Mouse (Mus musculus) MEL (cell line): ENCODE measurements around the gene Brwd1. TPM values are rescaled to one million over a fixed set of nuclear protein-coding genes. Genes with fewer than 3 reads are reported as not detected.
"Not testable (repeated sequence)": the region's sequence is repeated elsewhere in the genome, so short reads cannot be mapped to it uniquely, and the experiment has no call there.

Experiments used
- DNase-seq: peaks from one replicate; pipeline ENCODE4 v3.0.0; 2011; ENCODE audit warnings: low read depth, low spot score
- H3K27ac ChIP-seq: 2 replicates; pipeline ENCODE4 v1.5.1; 2012; ENCODE audit warnings: low read depth, mild to moderate bottlenecking, control low read depth, low read length, moderate library complexity; ENCODE audit not compliant: control insufficient read depth
- H3K27me3 ChIP-seq, 2 experiments: fragments of 150-350 bp in 1 of 2; sonication (generic) in 1 of 2; 2 replicates each; pipeline ENCODE4 v1.6.1; 2012; ENCODE audit warnings: low read length in 2 of 2, mild to moderate bottlenecking in 2 of 2, improper control_type of control experiment in 1 of 2, moderate library complexity in 1 of 2; ENCODE audit not compliant: insufficient read depth in 2 of 2, control insufficient read depth in 1 of 2
- H3K36me3 ChIP-seq, 2 experiments: 2 replicates each; pipeline ENCODE4 v1.6.1; 2012 to 2014; ENCODE audit warnings: low read length in 2 of 2, improper control_type of control experiment in 1 of 2, inconsistent platforms in 1 of 2, mild to moderate bottlenecking in 1 of 2; ENCODE audit not compliant: insufficient read depth in 2 of 2, control insufficient read depth in 1 of 2
- H3K4me1 ChIP-seq, 2 experiments: fragments of 150-350 bp in 1 of 2; sonication (generic) in 1 of 2; 2 replicates each; pipeline ENCODE4 v1.6.1; 2012; ENCODE audit warnings: low read length in 2 of 2, improper control_type of control experiment in 1 of 2, mild to moderate bottlenecking in 1 of 2; ENCODE audit not compliant: insufficient read depth in 2 of 2, control insufficient read depth in 1 of 2
- H3K4me3 ChIP-seq, 2 experiments: fragments of 150-350 bp in 1 of 2; sonication (generic) in 1 of 2; 2 replicates each; pipeline ENCODE4 v1.5.1; 2012; ENCODE audit warnings: low read depth in 2 of 2, low read length in 2 of 2, mild to moderate bottlenecking in 2 of 2, moderate library complexity in 2 of 2, control low read depth in 1 of 2, improper control_type of control experiment in 1 of 2; ENCODE audit not compliant: control insufficient read depth in 1 of 2, insufficient read depth in 1 of 2
- H3K79me2 ChIP-seq: 2 replicates; pipeline ENCODE4 v1.6.1; 2012; ENCODE audit warnings: mild to moderate bottlenecking, low read length, moderate library complexity; ENCODE audit not compliant: control insufficient read depth, poor library complexity, insufficient read depth
- H3K9ac ChIP-seq: 2 replicates; pipeline ENCODE4 v1.6.1; 2012; ENCODE audit warnings: low read depth, mild to moderate bottlenecking, control low read depth, low read length, moderate library complexity; ENCODE audit not compliant: control insufficient read depth, poor library complexity, severe bottlenecking
- H3K9me3 ChIP-seq: fragments of 150-350 bp; sonication (generic); replicated peaks from 2 replicates; pipeline ENCODE4 v1.6.1; 2012; ENCODE audit warnings: mild to moderate bottlenecking, low read length, improper control_type of control experiment, moderate library complexity; ENCODE audit not compliant: insufficient read depth
- BHLHE40 ChIP-seq: IDR thresholded peaks from 2 replicates; pipeline ENCODE4 v1.6.1; 2012; ENCODE audit warnings: low read depth, mild to moderate bottlenecking, inconsistent platforms, low read length, improper control_type of control experiment, borderline replicate concordance
- CHD1 ChIP-seq: IDR thresholded peaks from 2 replicates; pipeline ENCODE4 v1.6.1; 2012; ENCODE audit warnings: low read depth, mild to moderate bottlenecking, inconsistent platforms, low read length, improper control_type of control experiment
- CHD2 ChIP-seq: IDR thresholded peaks from 2 replicates; pipeline ENCODE4 v1.6.1; 2011; ENCODE audit warnings: low read length, improper control_type of control experiment
- CTCF ChIP-seq, 3 experiments: IDR thresholded peaks in 2 of 3; conservative IDR thresholded peaks in 1 of 3; 2 replicates each; pipeline ENCODE4 v1.5.1; 2011 to 2012; ENCODE audit warnings: low read length in 3 of 3, low read depth in 2 of 3, mild to moderate bottlenecking in 2 of 3, improper control_type of control experiment in 1 of 3, inconsistent platforms in 1 of 3, mixed read lengths in 1 of 3, moderate library complexity in 1 of 3; ENCODE audit not compliant: control insufficient read depth in 1 of 3, insufficient read depth in 1 of 3, poor library complexity in 1 of 3, severe bottlenecking in 1 of 3
- E2F4 ChIP-seq: IDR thresholded peaks from 2 replicates; pipeline ENCODE4 v1.6.1; 2011; ENCODE audit warnings: low read depth, low read length, improper control_type of control experiment, borderline replicate concordance
- GATA1 ChIP-seq: IDR thresholded peaks from 2 replicates; pipeline ENCODE4 v1.6.1; 2011; ENCODE audit warnings: low read depth, low read length, improper control_type of control experiment
- JUND ChIP-seq: IDR thresholded peaks from 2 replicates; pipeline ENCODE4 v1.6.1; 2011; ENCODE audit warnings: low read depth, mild to moderate bottlenecking, improper control_type of control experiment, low read length
- MAFK ChIP-seq: IDR thresholded peaks from 2 replicates; pipeline ENCODE4 v1.6.1; 2011; ENCODE audit warnings: low read depth, mild to moderate bottlenecking, low read length, improper control_type of control experiment, borderline replicate concordance
- MAX ChIP-seq: IDR thresholded peaks from 2 replicates; pipeline ENCODE4 v1.6.1; 2011; ENCODE audit warnings: low read length, improper control_type of control experiment
- MAZ ChIP-seq: IDR thresholded peaks from 2 replicates; pipeline ENCODE4 v1.6.1; 2012; ENCODE audit warnings: low read depth, mild to moderate bottlenecking, inconsistent platforms, low read length, improper control_type of control experiment
- MXI1 ChIP-seq: IDR thresholded peaks from 2 replicates; pipeline ENCODE4 v1.6.1; 2011; ENCODE audit warnings: mild to moderate bottlenecking, low read depth, low read length, improper control_type of control experiment
- MYC ChIP-seq: IDR thresholded peaks from 2 replicates; pipeline ENCODE4 v1.6.1; 2011; ENCODE audit warnings: low read depth, mild to moderate bottlenecking, low read length, improper control_type of control experiment, moderate library complexity
- NELFE ChIP-seq: IDR thresholded peaks from 2 replicates; pipeline ENCODE4 v1.6.1; 2011; ENCODE audit warnings: low read depth, low read length, improper control_type of control experiment
- NRF1 ChIP-seq: IDR thresholded peaks from 2 replicates; pipeline ENCODE4 v1.6.1; 2014; ENCODE audit warnings: low read depth, mild to moderate bottlenecking, inconsistent platforms, low read length, improper control_type of control experiment, moderate library complexity; ENCODE audit not compliant: poor library complexity, insufficient read depth, severe bottlenecking
- POLR2AphosphoS5 ChIP-seq: IDR thresholded peaks from 2 replicates; pipeline ENCODE4 v1.6.1; 2012; ENCODE audit warnings: low read depth, borderline replicate concordance, mild to moderate bottlenecking, inconsistent platforms, low read length, moderate library complexity, mixed read lengths
- RAD21 ChIP-seq: IDR thresholded peaks from 2 replicates; pipeline ENCODE4 v1.6.1; 2011; ENCODE audit warnings: mild to moderate bottlenecking, low read depth, low read length, improper control_type of control experiment
- SIN3A ChIP-seq: IDR thresholded peaks from 2 replicates; pipeline ENCODE4 v1.6.1; 2012; ENCODE audit warnings: low read length, improper control_type of control experiment, inconsistent platforms
- SMC3 ChIP-seq: IDR thresholded peaks from 2 replicates; pipeline ENCODE4 v1.6.1; 2011; ENCODE audit warnings: low read depth, low read length, improper control_type of control experiment
- TBP ChIP-seq: IDR thresholded peaks from 2 replicates; pipeline ENCODE4 v1.8.0; 2011; ENCODE audit warnings: low read depth, low read length, improper control_type of control experiment
- USF2 ChIP-seq, 2 experiments: IDR thresholded peaks; 2 replicates each; pipeline ENCODE4 v1.6.1; 2011 to 2012; ENCODE audit warnings: improper control_type of control experiment in 2 of 2, low read length in 2 of 2, borderline replicate concordance in 1 of 2, inconsistent platforms in 1 of 2, low read depth in 1 of 2, mild to moderate bottlenecking in 1 of 2; ENCODE audit not compliant: insufficient read depth in 1 of 2
- ZKSCAN1 ChIP-seq: IDR thresholded peaks from 2 replicates; pipeline ENCODE4 v1.6.1; 2012; ENCODE audit warnings: low read depth, mild to moderate bottlenecking, inconsistent platforms, low read length, improper control_type of control experiment, moderate library complexity
- ZNF384 ChIP-seq: IDR thresholded peaks from 2 replicates; pipeline ENCODE4 v1.6.1; 2012; ENCODE audit warnings: low read depth, mild to moderate bottlenecking, inconsistent platforms, low read length, improper control_type of control experiment
- polyA plus RNA-seq, 2 experiments: library from polyadenylated mRNA; stranded (reverse) in 1 of 2; unstranded in 1 of 2; fragments of >175 nt in 1 of 2; fragments of >200 nt in 1 of 2; gene quantifications; 2 replicates each; pipeline versions ENCODE4 v1.2.1 to v1.2.4; 2012; ENCODE audit warnings: low replicate concordance in 2 of 2, low read depth in 1 of 2; ENCODE audit not compliant: insufficient read length in 2 of 2, insufficient read depth in 1 of 2, missing spikeins in 1 of 2
- total RNA-seq: library from RNA; depleted of rRNA; stranded (reverse); fragments of 300-350 nt; gene quantifications from 2 replicates; pipeline ENCODE4 v1.2.3, GENCODE M21; 2012

Gene Brwd1
- total and polyA plus RNA-seq, 3 experiments = 27.1 to 77.1 (median 41.0) TPM

DNA sequence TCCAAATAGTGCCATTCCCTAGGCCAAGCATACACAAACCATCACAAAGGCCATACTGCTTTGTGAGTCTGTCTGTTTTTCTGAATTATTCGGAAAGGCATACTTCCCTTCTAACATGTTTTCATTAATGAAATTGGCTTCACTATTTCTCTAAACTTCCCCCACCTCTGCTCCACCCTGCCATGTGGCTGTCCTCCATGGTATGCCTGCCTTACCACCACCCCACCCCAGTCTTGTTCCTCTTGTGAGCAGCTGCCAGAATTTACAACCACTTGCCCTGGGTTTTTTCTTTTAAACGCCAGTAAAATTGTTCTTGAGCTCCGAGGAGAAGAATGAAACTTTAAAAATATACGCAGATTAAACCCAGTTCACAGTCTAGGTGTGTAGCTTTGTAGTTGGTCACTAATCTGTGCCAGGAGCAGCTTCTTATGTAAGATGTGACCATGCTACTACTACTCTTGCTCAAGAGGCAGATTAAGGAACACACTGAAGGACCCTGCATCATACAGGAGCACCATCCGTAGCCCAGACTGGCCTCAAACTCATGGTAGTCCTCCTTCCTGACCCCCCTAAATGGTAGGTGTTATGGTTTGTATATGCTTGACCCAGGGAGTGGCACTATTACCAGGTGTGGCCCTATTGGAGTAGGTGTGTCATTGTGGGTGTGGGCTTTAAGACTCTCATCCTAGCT is 28.5 kb upstream of the Brwd1 start:
- no peak for DNase-seq
- Histone ChIP-seq H3K4me3 (no peak overlapping the region), H3K79me2 (no peaks in the 10 kb centered on the region), H3K4me1 (no peaks in the 10 kb centered on the region), H3K36me3 (no peaks in the 10 kb centered on the region), H3K27me3 (no peaks in the 10 kb centered on the region), H3K9me3 (no peaks in the 10 kb centered on the region), H3K27ac (no peak overlapping the region), H3K9ac (no peak overlapping the region)
- TF ChIP-seq SIN3A (no peak), GATA1 (no peak), RAD21 (no peak), ZNF384 (no peak), TBP (no peak), E2F4 (no peak)

DNA sequence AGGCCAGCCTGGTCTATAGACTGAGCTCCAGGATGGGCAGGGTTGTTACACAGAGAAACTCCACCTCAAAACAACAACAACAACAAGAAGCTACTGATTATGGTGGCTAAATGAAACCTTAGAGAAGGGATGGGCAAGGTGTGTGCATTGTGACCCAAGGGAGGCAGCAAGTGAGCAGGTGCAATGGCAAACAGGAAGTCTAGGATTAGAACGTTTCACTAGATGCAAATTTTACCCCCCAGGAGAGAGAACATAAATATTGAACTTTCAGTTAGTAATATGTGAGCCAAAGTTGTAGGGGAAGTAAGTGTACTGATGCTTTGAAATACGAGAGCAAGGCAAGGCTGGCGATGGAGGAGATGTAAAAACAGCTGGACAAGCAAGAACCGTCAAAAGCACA is 27.3 kb upstream of the Brwd1 start:
- Histone ChIP-seq H3K4me1 (no peaks in the 10 kb centered on the region), H3K9me3 (no peaks in the 10 kb centered on the region), H3K36me3 (no peaks in the 10 kb centered on the region), H3K79me2 (no peaks in the 10 kb centered on the region), H3K27me3 (no peaks in the 10 kb centered on the region)
- no peak for TF ChIP-seq ZNF384
- TF ChIP-seq MXI1 = no peak
- no peak for TF ChIP-seq MAX
- TF ChIP-seq MYC = no peak
- TF ChIP-seq GATA1 = no peak
- TF ChIP-seq BHLHE40 = no peak
- TF ChIP-seq CHD2 = no peak
- TF ChIP-seq, all 39 proteins: peak for 0
- Histone ChIP-seq H3K4me3 (no peak overlapping the region), H3K9ac (no peak overlapping the region), H3K27ac (no peak overlapping the region)
- DNase-seq = no peak

DNA sequence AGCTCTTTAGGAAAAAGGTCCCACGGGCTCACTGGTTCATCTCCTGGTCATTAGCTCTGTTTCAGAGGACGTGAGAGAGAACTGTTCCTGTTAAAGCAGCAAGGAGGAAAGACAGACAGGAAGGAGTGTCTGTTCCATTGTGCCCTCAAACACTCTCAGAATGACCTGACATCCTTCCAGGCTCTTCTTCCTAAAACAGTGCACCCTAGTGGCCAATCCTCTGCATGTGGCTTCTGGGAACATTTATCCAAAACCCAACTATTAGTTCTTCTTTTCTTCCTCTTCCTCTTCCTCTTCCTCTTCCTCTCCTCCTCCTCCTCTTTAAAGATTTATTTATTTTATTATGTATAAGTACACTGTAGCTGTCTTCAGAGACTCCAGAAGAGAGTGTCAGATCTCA is 20.7 kb upstream of the Brwd1 start:
- no peak for TF ChIP-seq CHD1
- TF ChIP-seq CTCF (IDR thresholded peaks at IDR 0.05 in 2 of 3, conservative IDR thresholded peaks at IDR 0.05 in 1 of 3; ENCODE audit: control insufficient read depth in 1 of 3, insufficient read depth in 1 of 3, low read depth in 2 of 3, low read length in 3 of 3, poor library complexity in 1 of 3, severe bottlenecking in 1 of 3) = peak; percentile 36 to 67 (median 51)
- TF ChIP-seq BHLHE40 = no peak
- no peak for TF ChIP-seq ZKSCAN1
- TF ChIP-seq NRF1 = no peak
- no peak for TF ChIP-seq POLR2AphosphoS5
- no peak for TF ChIP-seq NELFE
- TF ChIP-seq CHD2 = no peak
- no peak for TF ChIP-seq MAX
- TF ChIP-seq MAFK = no peak
- no peak for TF ChIP-seq MAZ
- no peak for TF ChIP-seq USF2 (IDR thresholded peaks at IDR 0.05; ENCODE audit: borderline replicate concordance in 1 of 2, insufficient read depth in 1 of 2, low read depth in 1 of 2, low read length in 2 of 2)
- peak; percentile 40 for TF ChIP-seq SMC3
- TF ChIP-seq RAD21 = no peak; the same call in none of the 2 replicates
- TF ChIP-seq JUND = no peak
- Histone ChIP-seq H3K27ac (no peak overlapping the region), H3K4me3 (no peak overlapping the region), H3K4me1 (no peaks in the 10 kb centered on the region), H3K27me3 (no peaks in the 10 kb centered on the region), H3K9me3 (no peaks in the 10 kb centered on the region), H3K36me3 (no peaks in the 10 kb centered on the region), H3K9ac (no peak overlapping the region), H3K79me2 (no peaks in the 10 kb centered on the region)
- peak; percentile 58 for DNase-seq

DNA sequence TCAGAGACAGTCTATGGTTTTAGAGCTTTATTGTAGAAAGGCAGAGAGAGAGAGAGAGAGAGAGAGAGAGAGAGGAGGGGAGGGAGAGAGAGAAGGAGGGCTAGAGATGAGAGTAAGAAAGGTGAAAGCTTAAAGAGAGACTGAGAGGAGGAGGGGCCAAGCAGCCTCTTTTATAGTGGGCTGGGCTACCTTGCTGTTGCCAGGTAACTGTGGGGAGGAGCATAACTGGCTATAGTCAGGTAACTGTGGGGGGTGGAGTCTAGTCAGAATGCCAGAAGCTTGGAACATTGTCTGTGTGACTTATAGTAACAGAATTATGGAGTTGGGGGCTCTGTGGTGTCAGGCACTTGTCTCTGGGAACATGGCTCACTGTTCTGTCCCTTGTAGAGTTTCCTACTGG is 15.5 kb upstream of the Brwd1 start:
- not testable (repeated sequence) for H3K4me3 ChIP-seq, H3K79me2 ChIP-seq, H3K27ac ChIP-seq, H3K9me3 ChIP-seq, H3K9ac ChIP-seq, H3K36me3 ChIP-seq, H3K4me1 ChIP-seq, H3K27me3 ChIP-seq, DNase-seq
